Mouse (Mus musculus): Measurements from ENCODE around the gene Ccr1l1. TPM values are rescaled to one million over a fixed set of nuclear protein-coding genes. Genes with fewer than 3 reads are reported as not detected.

Gene Ccr1l1
- total RNA-seq, 2 experiments from 2014 or later, result not detected

DNA sequence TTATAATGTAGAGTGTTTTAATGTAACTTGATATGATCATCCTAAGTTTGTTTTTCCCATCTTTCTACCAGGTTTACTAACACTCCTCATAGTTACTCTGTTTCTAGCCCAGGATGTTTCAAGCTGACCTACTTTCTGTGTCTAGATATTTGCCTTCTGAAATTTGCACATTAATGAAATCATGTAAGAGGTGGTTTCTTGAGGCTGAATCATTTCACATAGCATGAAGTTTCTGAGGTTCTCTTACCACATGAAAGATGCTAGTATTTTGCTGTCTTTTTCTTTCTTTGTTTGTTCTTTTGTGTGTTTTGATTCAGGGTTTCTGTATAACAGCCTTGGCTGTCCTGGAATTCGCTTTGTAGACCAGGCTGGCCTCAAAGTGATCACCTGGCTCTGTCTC lies 18.0 kb downstream of the Ccr1l1 start:
- no peak for DNase-seq (ENCODE audit: low spot score in 2 of 2)

DNA sequence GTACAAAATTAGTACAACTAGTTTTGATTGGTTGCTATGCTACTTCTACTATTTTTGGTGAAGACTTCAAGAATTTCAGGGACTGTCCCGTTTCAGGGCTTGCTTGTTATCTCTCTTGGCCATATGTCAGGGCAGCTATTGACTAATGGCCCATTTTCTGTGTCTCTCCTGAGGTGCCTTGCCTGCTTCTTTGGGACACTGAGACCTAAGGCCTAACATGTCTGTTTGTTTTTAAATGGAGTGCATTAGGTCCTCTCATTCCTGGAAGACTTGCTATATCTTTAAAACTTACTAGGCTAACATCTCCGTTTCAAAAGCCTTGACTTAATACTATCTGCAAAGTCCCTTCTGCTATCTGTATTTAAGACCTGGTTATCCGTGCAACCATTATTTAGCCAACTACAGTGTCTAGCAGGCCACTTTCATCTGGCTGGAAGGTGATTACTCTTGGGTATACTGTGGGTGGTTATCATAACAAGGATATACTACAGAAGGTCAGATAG lies 20.2 kb downstream of the Ccr1l1 start:
- DNase-seq (ENCODE audit: low spot score in 2 of 2), result no peak

DNA sequence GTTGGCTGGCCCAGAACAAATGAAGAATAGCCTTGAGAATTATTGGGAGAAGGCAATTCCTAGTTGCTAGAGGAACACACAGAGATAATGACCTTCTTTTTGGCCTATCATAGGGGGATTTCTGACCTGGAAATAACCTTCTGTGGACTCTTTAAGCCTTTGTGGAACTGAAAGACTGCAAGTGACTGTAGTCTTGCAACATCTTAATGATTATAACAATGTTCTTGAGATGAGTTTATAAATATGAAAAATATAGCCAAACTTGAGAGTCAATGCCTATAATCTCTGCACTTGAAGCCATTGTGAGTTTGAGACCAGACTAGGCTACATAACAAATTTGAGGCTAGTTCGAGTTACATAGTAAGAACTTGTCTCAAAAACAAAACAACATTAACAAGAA lies 21.3 kb downstream of the Ccr1l1 start:
- DNase-seq (ENCODE audit: low spot score in 2 of 2), result no peak

DNA sequence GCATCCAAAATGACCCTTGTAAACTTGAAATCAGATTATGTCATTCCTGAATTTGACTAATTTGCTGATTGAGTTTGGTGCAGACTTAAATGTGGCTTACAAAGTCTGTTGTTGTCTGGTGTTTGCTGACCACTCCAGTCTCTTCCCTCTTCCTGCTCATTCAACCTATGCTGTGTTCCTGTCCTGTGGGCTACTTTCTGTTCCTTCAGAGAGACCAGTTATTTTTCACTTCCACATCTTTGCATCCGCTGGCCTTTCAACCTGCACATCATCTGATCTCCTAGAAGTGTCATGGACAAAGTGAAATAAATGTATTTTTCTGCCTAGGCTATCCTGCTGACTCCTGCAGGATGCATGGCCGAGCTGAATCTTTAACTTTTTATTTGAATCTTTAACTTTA lies 24.7 kb downstream of the Ccr1l1 start:
- DNase-seq (ENCODE audit: low spot score in 2 of 2), result no peak

DNA sequence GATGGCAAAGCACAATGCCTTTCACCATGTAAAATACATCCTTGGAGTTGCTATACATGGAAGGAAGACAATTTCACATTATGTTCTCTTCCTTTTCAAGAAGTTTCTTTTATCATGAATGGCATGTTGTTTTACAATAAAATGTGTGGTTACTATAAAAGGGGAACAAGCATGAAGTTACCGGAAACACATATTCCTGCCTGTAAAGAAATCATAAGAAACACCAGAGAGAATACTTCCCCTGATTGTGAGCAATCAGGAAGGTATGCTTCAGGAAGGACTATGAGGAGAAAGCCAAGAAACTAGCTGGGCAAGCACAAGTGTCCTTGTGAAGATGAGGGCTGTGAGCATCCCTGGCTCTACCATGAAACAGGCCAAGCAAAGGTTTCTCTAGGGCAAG lies 27.0 kb downstream of the Ccr1l1 start:
- DNase-seq (ENCODE audit: low spot score in 2 of 2), result no peak

DNA sequence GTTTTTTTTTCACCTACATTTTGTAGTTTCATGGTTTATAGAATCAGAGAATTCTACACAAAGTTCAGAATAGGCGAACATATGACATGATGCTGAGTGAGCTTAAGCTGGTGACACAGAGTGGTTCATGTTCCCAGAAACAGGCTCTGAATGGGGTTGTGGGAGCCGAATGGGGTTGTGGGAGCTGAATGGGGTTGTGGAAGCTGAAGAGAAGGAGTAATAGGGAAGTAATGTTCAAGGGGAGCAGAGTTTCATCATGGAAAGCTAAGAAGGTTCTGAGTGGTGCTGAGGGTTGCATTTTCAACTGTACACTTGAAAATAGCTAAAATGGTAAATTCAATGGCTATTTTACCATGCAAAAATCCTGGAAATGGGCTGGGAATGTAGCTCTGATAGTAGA lies 28.8 kb downstream of the Ccr1l1 start:
- DNase-seq (ENCODE audit: low spot score in 2 of 2), result no peak

DNA sequence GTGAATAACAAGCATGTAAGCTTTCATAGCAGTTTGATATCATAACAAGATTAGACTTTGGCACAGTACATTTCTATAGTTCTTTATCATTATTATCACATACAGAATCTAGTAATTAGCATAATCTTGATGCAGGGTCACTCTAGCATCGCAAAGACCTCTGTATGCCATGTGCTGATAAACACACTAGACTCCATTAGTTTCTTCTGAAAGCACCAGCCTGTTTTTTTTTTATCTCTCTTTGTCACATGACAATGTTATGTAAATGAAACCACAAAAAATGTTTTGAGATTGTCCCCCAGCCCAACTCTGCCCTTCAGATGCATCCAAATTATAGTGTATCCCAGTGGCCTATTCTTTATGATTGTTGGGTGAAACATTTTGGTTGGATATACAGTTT lies 30.4 kb downstream of the Ccr1l1 start:
- no peak for DNase-seq (ENCODE audit: low spot score in 2 of 2)

DNA sequence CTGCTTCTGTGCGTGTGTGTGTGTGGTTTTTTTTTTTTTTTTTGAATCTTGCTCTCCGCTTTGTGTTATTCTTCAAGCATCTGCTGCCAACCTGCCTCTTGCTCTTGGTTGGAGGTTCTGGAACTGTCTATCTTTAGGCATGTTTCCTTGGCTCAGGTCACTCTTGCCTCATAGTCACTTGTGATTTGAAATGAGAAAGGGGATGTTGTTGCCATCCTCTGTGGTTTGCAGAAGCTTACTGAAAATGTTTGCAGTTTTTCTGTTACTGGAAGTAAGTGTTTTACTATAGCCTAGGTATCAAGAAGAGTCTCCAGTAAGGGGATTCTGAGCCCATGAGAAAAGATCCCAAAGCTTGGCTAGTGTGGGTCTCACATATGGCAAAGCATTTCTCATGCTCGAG lies 36.2 kb downstream of the Ccr1l1 start:
- DNase-seq (ENCODE audit: low spot score in 2 of 2), result no peak

DNA sequence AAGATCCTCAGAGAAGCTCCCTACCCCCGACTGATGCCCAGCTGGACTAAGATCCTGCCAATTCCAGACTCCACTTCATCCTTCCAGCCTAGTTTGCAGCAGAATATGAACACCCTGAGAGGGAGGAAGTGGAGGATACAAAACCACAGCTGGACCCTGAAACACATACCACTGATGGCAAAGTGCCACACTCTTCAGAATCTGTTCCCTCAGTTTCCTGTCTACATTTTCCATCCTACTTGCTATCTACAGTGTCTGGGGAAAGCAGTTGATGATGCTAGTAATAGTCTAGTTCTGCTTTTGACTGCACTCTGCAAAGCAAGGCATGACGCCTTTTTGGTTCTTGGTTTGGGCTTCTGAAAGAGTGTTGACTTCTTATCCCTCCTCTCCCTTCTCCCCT lies 36.9 kb downstream of the Ccr1l1 start:
- DNase-seq (ENCODE audit: low spot score in 2 of 2), result no peak

DNA sequence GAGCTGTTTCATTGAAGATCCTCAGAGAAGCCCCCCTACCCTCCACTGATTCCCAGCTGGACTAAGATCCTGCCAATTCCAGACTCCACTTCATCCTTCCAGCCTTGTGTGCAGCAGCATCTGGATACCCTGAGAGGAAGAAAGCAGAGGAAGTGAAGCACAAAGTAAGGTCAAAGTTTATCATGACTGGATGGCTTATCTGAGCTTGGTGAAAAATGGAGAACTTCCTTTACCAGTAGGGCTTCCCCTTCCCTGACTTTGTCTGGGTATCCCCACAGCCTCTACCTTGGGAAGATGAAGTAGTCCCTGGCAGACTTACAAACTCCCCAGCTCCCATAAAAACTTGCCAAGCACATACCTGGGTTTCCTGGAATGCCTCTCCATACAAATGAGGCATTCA lies 37.6 kb downstream of the Ccr1l1 start:
- no peak for DNase-seq (ENCODE audit: low spot score in 2 of 2)

DNA sequence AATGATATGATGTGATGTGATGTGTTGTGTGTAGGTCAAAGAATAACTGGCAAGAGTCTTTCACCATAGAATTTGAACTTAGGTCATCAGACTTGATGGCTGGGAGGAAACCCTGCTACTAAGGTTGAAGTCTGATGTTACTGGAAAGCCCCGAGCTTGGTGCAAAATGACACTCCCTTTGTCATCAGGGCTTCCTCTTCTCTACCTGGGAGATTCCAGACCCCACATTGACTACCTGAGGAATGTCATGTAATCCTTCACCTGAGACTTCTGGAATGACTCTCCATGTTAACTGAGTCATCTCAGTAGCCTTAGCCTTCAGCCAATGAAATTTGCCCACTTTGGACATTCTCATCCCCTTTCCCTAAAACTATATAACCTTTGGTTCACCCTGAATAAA lies 38.0 kb downstream of the Ccr1l1 start:
- no peak for DNase-seq (ENCODE audit: low spot score in 2 of 2)

DNA sequence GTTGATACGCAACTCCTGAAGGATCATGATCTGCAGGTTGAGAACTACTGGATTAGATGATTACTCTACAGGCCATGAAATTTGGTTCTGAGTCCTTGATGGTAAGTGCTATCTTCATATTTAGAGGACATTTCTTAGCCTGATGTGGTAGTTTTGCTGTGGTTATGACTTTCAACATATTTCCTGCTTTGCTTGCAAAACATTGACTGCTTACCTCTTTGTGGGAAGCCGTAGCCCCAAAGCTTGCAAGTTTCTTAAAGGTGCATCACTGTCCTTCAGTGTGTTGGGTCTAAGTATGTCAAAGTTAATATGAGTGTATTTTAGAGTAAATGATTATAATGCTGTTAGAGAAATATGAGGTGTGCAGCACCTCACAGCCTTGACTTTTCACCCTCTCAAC lies 40.2 kb downstream of the Ccr1l1 start:
- DNase-seq (ENCODE audit: low spot score in 2 of 2), result no peak

DNA sequence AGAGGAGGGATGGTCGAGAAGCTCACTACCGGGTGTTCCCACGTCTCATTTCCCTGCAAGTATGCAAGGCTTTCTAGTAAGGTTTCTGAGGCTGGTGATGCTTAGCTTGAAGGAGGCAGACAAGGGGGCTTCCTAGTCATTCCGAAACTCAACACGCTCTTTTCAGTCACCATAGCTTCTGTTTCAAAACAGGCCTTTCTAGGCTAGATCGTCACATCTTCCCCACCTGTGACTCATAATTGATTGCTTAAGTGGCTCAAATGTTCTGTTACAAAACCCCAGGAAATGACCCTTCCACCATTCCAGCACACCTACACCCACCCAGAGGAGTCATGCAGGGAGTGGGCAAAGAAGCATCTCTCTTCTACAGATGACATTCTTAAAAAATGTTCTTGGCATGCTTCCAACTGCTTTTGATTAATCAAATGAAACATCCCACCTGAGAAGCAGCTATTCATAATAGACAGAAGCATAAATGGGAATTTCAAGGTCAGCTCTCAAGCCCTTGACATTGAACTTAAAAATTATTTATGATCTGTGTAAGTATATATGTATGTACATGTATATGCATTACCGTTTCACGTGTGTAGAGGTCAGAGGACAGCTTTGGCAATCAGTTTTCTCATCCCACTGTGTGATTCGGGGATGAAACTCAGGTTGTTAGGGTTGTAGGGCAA lies 41.5 kb downstream of the Ccr1l1 start:
- DNase-seq (ENCODE audit: low spot score in 2 of 2), result no peak

DNA sequence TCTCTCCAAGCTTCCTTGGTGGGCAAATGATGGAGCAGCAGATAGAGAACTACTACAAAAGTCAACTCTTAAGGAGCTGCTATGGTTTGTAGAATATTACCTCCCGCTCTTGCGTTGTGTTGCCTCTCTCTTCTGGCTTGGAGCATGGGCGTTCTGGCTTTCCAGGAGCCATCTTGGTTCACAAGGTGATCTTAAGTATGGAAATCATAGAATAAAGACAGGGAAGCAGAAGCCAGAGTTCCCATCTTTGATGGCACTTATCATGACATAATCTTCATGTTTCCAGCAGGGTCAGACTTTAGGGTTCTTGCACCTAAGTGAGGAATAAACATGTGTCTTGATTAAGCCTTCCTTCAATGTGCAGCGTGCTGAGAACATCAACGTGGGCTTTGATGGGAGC lies 42.4 kb downstream of the Ccr1l1 start:
- DNase-seq (ENCODE audit: low spot score in 2 of 2), result no peak

DNA sequence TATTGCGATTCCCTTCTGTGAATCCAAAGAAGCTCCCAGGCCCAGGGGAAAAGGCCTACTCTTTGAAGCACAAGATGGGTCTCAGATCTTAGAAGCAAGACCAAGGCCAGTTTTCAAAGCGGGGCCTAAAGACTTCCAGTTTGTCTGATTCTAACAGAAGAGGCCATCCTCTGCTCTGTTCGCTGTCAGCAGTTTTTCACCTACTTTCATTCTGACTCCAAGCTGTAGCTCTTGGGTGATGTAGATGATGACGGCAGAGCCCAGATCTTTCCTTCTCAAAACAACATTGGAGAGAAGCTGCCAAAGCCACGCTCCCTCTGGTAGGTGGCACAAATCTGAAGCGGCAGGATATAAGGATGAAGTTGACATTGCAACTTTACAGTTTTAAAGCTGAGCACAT lies 42.9 kb downstream of the Ccr1l1 start:
- no peak for DNase-seq (ENCODE audit: low spot score in 2 of 2)

DNA sequence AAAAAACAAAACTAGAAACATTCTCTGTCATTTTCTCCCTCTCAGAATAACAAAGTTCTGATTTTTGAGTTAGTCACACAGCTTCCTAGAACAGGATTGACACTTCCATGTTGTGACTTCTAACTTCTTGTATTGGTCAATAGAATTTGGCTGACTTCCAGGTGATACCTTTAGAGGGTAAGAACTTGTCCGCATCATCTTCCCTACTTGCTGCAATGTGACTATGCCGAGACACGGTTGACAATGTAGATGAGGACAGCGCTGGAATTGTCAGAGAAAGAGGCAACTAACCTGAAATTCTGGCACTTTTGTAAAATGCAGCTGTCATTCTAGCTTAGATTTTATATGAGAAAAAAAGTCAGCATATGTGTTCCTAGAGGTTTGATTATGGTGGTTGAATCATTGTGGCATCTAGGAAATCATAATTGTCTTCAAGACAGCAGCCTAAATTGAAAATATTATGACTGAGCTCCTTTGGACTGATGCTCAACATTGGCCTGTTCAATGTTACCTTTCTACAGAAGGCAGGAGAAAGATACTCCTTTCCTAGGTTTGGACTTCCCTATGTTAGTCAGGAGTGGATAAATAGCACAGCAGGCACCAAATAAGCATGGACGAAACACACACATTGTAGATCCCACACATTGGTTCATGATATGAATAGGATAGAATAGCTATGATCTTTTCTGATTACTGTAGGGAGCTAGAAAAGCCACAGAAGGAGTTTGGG lies 44.3 kb downstream of the Ccr1l1 start:
- DNase-seq (ENCODE audit: low spot score in 2 of 2), result no peak

DNA sequence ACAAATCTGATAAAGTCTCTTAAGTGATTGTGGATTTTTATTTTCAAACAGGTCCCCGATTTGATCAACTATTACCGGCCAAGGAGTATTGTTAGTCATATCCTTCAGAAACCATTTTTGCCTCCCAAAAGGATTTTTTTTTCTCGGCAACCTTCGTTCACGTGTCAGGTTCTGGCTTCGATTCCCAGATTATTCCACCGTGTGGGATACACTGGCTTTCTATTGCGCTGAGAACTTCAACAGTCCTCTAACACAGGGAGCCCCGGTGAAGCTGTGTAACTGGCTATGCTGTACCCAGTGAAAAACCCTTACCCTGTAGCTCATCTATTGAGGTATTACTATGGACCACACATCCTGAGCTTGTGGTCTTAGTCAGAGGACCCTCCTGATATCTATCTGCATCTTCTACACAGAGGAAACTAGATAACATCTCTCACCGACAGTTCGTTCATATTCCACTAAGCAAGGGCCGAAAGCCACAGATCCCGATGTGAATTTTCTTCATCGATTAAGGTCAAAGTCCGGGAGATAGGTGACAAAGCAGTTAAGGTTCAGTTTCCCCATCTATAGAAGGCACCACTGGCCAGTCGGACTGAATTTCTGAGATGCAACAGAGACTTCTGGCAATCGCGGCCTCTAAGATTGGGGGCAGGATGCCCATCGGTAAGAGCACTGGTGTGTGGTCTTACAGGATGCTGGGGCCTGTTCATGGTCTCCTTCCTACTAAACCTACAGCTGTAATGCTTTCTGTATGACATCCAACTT lies 45.1 kb downstream of the Ccr1l1 start:
- DNase-seq (ENCODE audit: low spot score in 2 of 2), result no peak

DNA sequence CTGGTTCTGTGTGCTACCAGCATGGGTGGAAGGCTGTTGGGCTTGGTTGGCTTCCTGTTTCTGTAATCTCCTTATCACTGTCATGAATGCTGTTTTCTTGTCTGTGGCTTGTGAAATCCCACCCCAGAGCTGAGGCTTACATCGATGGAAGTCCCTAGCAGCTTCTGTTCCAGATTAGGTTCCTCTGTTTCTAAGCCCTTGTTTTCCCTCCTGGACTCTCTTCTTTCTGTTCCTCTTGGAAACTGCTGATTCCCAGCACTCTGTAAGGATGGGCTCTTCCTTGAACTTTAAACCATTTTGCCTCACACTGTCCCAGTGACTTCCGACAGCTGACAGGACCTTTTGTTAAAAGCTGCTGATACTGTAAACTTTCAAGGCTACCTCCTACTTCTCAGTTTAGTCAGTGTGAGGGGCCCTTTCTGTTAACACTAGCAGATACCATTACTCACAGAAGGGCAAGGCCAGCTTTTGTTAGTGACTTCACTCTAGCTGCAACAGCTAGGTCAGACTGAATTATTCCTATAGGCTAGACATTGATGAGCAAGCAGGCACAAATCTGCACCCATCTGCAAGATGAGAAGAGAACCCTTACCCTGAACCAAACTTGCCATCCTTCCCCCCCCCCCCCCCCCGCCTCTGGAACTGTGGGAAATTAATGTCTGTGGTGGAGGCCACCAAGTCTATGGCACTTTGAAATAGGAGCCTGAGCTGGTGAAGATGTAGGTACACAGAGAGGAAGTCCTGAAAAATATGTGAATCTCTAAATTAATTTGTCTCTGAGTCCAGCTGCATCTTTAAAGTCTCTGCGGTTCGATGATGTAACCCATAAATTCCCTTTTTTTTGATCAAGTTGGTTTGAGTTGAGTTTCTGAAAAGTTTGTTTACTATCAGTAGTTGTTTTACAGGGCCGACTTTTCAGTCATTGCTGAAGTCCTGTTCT lies 46.2 kb downstream of the Ccr1l1 start:
- DNase-seq (ENCODE audit: low spot score in 2 of 2), result no peak

DNA sequence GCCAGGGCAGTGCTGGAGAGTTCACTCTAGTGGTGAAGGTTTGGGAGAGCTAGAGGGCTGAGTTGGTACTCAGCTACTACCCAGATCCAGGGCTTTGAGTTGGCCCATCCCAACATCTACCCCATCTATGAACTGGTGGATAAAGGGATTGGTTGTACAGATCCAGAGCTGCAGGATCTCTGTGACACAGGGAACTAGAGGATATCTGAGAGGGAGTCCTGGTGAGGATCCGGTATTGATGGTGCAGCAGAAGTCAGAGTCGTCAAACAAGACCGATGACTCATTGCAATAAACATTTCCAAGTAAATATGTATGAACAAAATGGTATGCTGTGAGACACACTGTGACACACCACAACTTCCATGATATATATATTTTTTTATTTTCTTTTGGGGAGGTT lies 47.3 kb downstream of the Ccr1l1 start:
- no peak for DNase-seq (ENCODE audit: low spot score in 2 of 2)

DNA sequence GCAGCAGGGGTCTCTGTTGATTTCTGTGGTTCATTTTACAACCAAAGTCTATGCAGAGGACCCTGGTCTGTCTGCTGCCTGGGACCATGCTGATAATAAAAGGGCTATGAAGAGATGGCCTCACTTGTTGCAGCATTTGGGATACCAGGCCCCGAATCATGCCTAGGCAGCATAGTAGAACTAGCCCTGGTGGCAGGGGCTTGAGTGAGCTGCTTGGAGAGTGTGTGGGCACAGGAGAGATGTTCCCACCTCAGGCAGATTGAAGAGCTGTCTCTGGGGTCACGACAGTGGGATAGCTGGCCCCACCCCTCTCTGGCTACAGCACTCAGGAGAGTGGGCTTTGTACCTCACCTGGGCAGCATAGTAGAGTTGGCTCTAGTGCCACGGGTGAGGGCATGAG lies 47.7 kb downstream of the Ccr1l1 start:
- no peak for DNase-seq (ENCODE audit: low spot score in 2 of 2)

DNA sequence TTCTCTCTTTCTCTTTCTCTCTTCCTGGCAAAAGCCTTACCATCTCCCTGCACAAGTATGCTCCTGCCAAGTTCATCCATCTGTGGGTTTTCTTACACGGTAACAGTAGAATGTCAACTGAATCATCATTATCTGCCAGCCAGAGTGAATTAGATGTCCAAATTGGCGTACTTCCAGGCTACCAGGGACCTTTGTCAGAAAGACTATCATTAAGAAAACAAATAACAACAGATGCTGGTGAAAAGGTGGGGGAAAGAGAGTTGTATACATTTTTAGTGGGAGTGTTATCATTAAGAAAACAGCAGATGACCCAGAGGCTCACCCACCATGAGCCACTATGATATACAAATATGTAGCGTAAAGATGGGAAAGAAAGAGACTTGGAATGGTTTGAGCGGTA lies 48.3 kb downstream of the Ccr1l1 start:
- no peak for DNase-seq (ENCODE audit: low spot score in 2 of 2)

Measured in layer of hippocampus, adult 18-20 months (tissue).